Mouse (Mus musculus): ENCODE measurements around the gene Cntd1. TPM values are rescaled to one million over a fixed set of nuclear protein-coding genes. Genes with fewer than 3 reads are reported as not detected.

The Cntd1 gene
- polyA plus RNA-seq, 1 experiment from 2014 or later, result 1.2 TPM

GRCm38 (mm10) chr11:101234124-101234523, 44.7 kb upstream of the Cntd1 start:
- no peaks in the 10 kb centered on the region for H3K36me3 ChIP-seq (ENCODE audit: control insufficient read depth, insufficient read depth, low read length)
- no peak overlapping the region for H3K9ac ChIP-seq (ENCODE audit: low read depth, low read length)
- no peak overlapping the region for H3K27ac ChIP-seq (ENCODE audit: low read depth, low read length)
- peaks cover 24% of the 10 kb centered on the region for H3K27me3 ChIP-seq (replicated peaks; ENCODE audit: control insufficient read depth, insufficient read depth, low read length)
- ATAC-seq (replicated peaks; ENCODE audit: low FRiP score) (no peak), DNase-seq (ENCODE audit: low spot score) (no peak)
- H3K4me3 ChIP-seq (ENCODE audit: low read depth, low read length), result no peak overlapping the region
- H3K4me1 ChIP-seq (replicated peaks; ENCODE audit: control insufficient read depth, insufficient read depth, low read length), result peaks cover 23% of the 10 kb centered on the region
- no peak overlapping the region for H3K4me2 ChIP-seq
- H3K9me3 ChIP-seq (ENCODE audit: control insufficient read depth, low read length), result no peaks in the 10 kb centered on the region

DNA sequence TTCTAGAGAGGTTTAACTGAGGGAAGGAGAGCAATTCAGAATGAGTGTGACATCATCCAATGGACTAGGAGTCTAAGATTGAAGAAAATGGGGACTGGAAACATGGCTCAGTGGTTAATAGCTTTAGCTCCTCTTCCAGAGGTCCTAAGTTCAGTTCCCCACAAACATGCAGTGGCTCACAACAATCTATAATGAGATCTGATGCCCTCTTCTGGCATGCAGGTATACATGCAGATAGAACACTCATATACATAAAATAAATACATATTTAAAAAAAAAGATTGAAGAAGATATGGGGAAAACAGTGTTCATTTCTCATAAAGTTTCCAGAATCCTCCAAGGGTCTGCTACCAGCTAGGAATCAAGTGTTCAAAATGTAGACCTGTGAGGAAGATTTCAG, 43.4 kb upstream of the Cntd1 start:
- peaks cover 17% of the 10 kb centered on the region for H3K27me3 ChIP-seq (replicated peaks; ENCODE audit: control insufficient read depth, insufficient read depth, low read length)

GRCm38 (mm10) chr11:101236782-101237181, 42.0 kb upstream of the Cntd1 start:
- Histone ChIP-seq H3K36me3 (ENCODE audit: control insufficient read depth, insufficient read depth, low read length) (no peaks in the 10 kb centered on the region), H3K9me3 (ENCODE audit: control insufficient read depth, low read length) (no peaks in the 10 kb centered on the region), H3K4me3 (ENCODE audit: low read depth, low read length) (no peak overlapping the region), H3K27ac (ENCODE audit: low read depth, low read length) (no peak overlapping the region), H3K4me2 (no peak overlapping the region), H3K9ac (ENCODE audit: low read depth, low read length) (no peak overlapping the region), H3K27me3 (replicated peaks; ENCODE audit: control insufficient read depth, insufficient read depth, low read length) (peaks cover 7% of the 10 kb centered on the region; the same call in 1 of the 2 replicates), H3K4me1 (replicated peaks; ENCODE audit: control insufficient read depth, insufficient read depth, low read length) (peaks cover 7% of the 10 kb centered on the region)
- ATAC-seq (replicated peaks; ENCODE audit: low FRiP score), result no peak
- no peak for DNase-seq (ENCODE audit: low spot score)
- WGBS, result 92% methylated on average over 5 of the region's 5 CpGs

More for the DNA sequence above, 43.4 kb upstream of the Cntd1 start:
- no peak for ATAC-seq (replicated peaks; ENCODE audit: low FRiP score)
- no peak overlapping the region for H3K9ac ChIP-seq (ENCODE audit: low read depth, low read length)
- H3K4me3 ChIP-seq (ENCODE audit: low read depth, low read length), result no peak overlapping the region
- H3K36me3 ChIP-seq (ENCODE audit: control insufficient read depth, insufficient read depth, low read length), result no peaks in the 10 kb centered on the region
- peaks cover 16% of the 10 kb centered on the region for H3K4me1 ChIP-seq (replicated peaks; ENCODE audit: control insufficient read depth, insufficient read depth, low read length)
- H3K27ac ChIP-seq (ENCODE audit: low read depth, low read length), result no peak overlapping the region
- no peak for DNase-seq (ENCODE audit: low spot score)
- H3K9me3 ChIP-seq (ENCODE audit: control insufficient read depth, low read length), result no peaks in the 10 kb centered on the region
- no peak overlapping the region for H3K4me2 ChIP-seq

DNA sequence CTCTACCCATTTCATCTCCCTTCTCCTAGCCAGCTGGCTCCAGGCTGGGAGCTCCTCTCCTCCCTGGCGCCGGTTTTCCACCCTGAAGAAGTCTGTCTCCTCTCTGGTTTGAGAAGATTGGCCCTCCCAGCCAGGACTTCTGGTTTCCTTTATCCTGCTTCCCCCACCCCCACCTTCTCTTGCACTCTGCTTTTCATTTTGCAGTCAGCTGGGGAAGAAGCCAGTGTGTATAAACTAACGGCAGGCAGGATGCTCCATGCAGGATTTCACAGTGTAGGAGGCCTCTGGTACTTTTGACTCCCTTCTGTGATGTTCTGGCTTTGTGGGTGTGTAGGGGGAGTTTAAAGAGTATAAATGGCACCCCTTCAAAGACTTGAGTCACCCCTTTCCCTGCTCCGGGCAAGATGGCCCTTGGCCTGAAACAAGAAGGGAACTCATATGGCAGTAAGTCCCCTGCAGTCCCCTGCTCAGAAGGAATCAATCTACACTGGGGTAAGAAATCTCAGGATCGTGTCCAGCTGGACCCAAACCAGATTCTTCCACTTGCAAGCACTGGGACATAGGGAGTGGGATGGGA, 40.7 kb upstream of the Cntd1 start:
- no peak overlapping the region for H3K4me2 ChIP-seq
- no peak overlapping the region for H3K9ac ChIP-seq (ENCODE audit: low read depth, low read length)
- H3K4me1 ChIP-seq (replicated peaks; ENCODE audit: control insufficient read depth, insufficient read depth, low read length), result no peaks in the 10 kb centered on the region
- ATAC-seq (replicated peaks; ENCODE audit: low FRiP score), result no peak
- H3K27me3 ChIP-seq (replicated peaks; ENCODE audit: control insufficient read depth, insufficient read depth, low read length), result peaks cover 5% of the 10 kb centered on the region
- H3K27ac ChIP-seq (ENCODE audit: low read depth, low read length), result no peak overlapping the region
- no peaks in the 10 kb centered on the region for H3K36me3 ChIP-seq (ENCODE audit: control insufficient read depth, insufficient read depth, low read length)
- no peaks in the 10 kb centered on the region for H3K9me3 ChIP-seq (ENCODE audit: control insufficient read depth, low read length)
- no peak overlapping the region for H3K4me3 ChIP-seq (ENCODE audit: low read depth, low read length)
- WGBS, result 58% methylated on average over 5 of the region's 5 CpGs
- DNase-seq (ENCODE audit: low spot score), result no peak

GRCm38 (mm10) chr11:101245071-101245470, 33.7 kb upstream of the Cntd1 start:
- peaks cover 40% of the 10 kb centered on the region for H3K27me3 ChIP-seq (replicated peaks; ENCODE audit: control insufficient read depth, insufficient read depth, low read length)
- no peak for ATAC-seq (replicated peaks; ENCODE audit: low FRiP score)
- no peak overlapping the region for H3K27ac ChIP-seq (ENCODE audit: low read depth, low read length)
- H3K4me1 ChIP-seq (replicated peaks; ENCODE audit: control insufficient read depth, insufficient read depth, low read length), result peaks cover 22% of the 10 kb centered on the region
- 41% methylated on average over 4 of the region's 4 CpGs for WGBS
- no peaks in the 10 kb centered on the region for H3K9me3 ChIP-seq (ENCODE audit: control insufficient read depth, low read length)
- H3K4me3 ChIP-seq (ENCODE audit: low read depth, low read length), result 0 out of 2 replicates have a peak overlapping the region, but pooled peaks have one; percentile 12
- H3K36me3 ChIP-seq (ENCODE audit: control insufficient read depth, insufficient read depth, low read length), result no peaks in the 10 kb centered on the region
- H3K4me2 ChIP-seq, result peak overlapping the region; percentile 93
- DNase-seq (ENCODE audit: low spot score), result no peak
- H3K9ac ChIP-seq (ENCODE audit: low read depth, low read length), result no peak overlapping the region

GRCm38 (mm10) chr11:101245855-101246701, 32.7 kb upstream of the Cntd1 start, which contains the start of gene Ramp2:
Gene Ramp2 (plus strand): TSS chr11:101246028.
- ATAC-seq (replicated peaks; ENCODE audit: low FRiP score) (peak; percentile 42; the same call in 1 of the 2 replicates), DNase-seq (ENCODE audit: low spot score) (peak; percentile 67)
- Histone ChIP-seq H3K36me3 (ENCODE audit: control insufficient read depth, insufficient read depth, low read length) (no peaks in the 10 kb centered on the region), H3K4me2 (peak within 1 kb of the TSS; percentile 93), H3K27me3 (replicated peaks; ENCODE audit: control insufficient read depth, insufficient read depth, low read length) (peaks cover 40% of the 10 kb centered on the region), H3K9ac (ENCODE audit: low read depth, low read length) (peak within 1 kb of the TSS; percentile 66), H3K27ac (ENCODE audit: low read depth, low read length) (peak within 1 kb of the TSS; percentile 48), H3K9me3 (ENCODE audit: control insufficient read depth, low read length) (no peaks in the 10 kb centered on the region), H3K4me3 (ENCODE audit: low read depth, low read length) (peak within 1 kb of the TSS; percentile 64), H3K4me1 (replicated peaks; ENCODE audit: control insufficient read depth, insufficient read depth, low read length) (peaks cover 22% of the 10 kb centered on the region)
- WGBS, result 2% methylated on average over 57 of the region's 63 CpGs

DNA sequence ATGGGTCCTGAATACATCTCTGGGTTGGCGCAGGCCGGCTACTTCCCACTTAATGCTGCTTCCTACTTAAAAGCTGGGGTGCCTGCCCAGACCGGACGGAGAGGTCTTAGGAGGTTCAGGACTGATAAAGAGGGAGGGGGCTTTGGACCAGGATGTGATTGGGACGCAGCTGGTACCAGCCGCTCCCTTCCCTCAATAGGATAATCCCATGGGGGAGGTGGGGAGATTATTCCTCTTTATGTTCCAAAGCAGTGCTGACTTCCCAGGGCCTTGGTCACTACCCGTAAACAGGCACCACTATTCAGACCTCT, 32.2 kb upstream of the Cntd1 start:
- Histone ChIP-seq H3K27me3 (replicated peaks; ENCODE audit: control insufficient read depth, insufficient read depth, low read length) (peaks cover 40% of the 10 kb centered on the region), H3K27ac (ENCODE audit: low read depth, low read length) (peak overlapping the region; percentile 48), H3K4me3 (ENCODE audit: low read depth, low read length) (peak overlapping the region; percentile 64), H3K9ac (ENCODE audit: low read depth, low read length) (peak overlapping the region; percentile 66), H3K4me1 (replicated peaks; ENCODE audit: control insufficient read depth, insufficient read depth, low read length) (peaks cover 22% of the 10 kb centered on the region), H3K36me3 (ENCODE audit: control insufficient read depth, insufficient read depth, low read length) (no peaks in the 10 kb centered on the region), H3K9me3 (ENCODE audit: control insufficient read depth, low read length) (no peaks in the 10 kb centered on the region), H3K4me2 (peak overlapping the region; percentile 93)
- ATAC-seq (replicated peaks; ENCODE audit: low FRiP score) (no peak), DNase-seq (ENCODE audit: low spot score) (no peak)
- WGBS, result 8% methylated on average over 7 of the region's 7 CpGs

- 81% methylated on average over 6 of the region's 6 CpGs for WGBS
- Histone ChIP-seq H3K9ac (ENCODE audit: low read depth, low read length) (no peak overlapping the region), H3K4me2 (peak overlapping the region; percentile 93), H3K27ac (ENCODE audit: low read depth, low read length) (no peak overlapping the region), H3K36me3 (ENCODE audit: control insufficient read depth, insufficient read depth, low read length) (no peaks in the 10 kb centered on the region), H3K4me1 (replicated peaks; ENCODE audit: control insufficient read depth, insufficient read depth, low read length) (peaks cover 24% of the 10 kb centered on the region), H3K9me3 (ENCODE audit: control insufficient read depth, low read length) (no peaks in the 10 kb centered on the region), H3K27me3 (replicated peaks; ENCODE audit: control insufficient read depth, insufficient read depth, low read length) (peaks cover 40% of the 10 kb centered on the region), H3K4me3 (ENCODE audit: low read depth, low read length) (peak overlapping the region; percentile 64)
- DNase-seq (ENCODE audit: low spot score) (no peak), ATAC-seq (replicated peaks; ENCODE audit: low FRiP score) (no peak)
Measured at GRCm38 (mm10) chr11:101247521-101248030, 31.2 kb upstream of the Cntd1 start.
